Mouse (Mus musculus) intestine, embryonic 14.5 days (tissue): ENCODE measurements around the gene Plac1. TPM values are rescaled to one million over a fixed set of nuclear protein-coding genes. Genes with fewer than 3 reads are reported as not detected.

ENCODE experiments used
- ATAC-seq: fragments of 200-750 bp; cut with Nextera tagmentation; replicated peaks from 2 replicates; pipeline ENCODE4 v1.8.0; 2017; ENCODE audit warnings: low read depth, moderate number of reproducible peaks, moderate TSS enrichment, moderate library complexity; ENCODE audit not compliant: low FRiP score, low TSS enrichment
- DNase-seq: peaks from one replicate; pipeline ENCODE4 v3.0.0-alpha.2; 2018; ENCODE audit warnings: low spot score
- H3K27ac ChIP-seq: fragments of 300-500 bp; sonication (generic); 2 replicates; pipeline ENCODE4 v1.5.1; 2014; ENCODE audit warnings: low read depth, mild to moderate bottlenecking, control low read depth
- H3K27me3 ChIP-seq: fragments of 300-500 bp; sonication (generic); replicated peaks from 2 replicates; pipeline ENCODE4 v1.6.1; 2014; ENCODE audit warnings: low read length, control low read depth; ENCODE audit not compliant: control insufficient read depth, insufficient read depth
- H3K36me3 ChIP-seq: fragments of 300-500 bp; sonication (generic); 2 replicates; pipeline ENCODE4 v1.6.1; 2014; ENCODE audit warnings: low read length, control low read depth; ENCODE audit not compliant: control insufficient read depth, insufficient read depth
- H3K4me1 ChIP-seq: fragments of 300-500 bp; sonication (generic); replicated peaks from 2 replicates; pipeline ENCODE4 v1.6.1; 2014; ENCODE audit warnings: low read length, control low read depth, mixed read lengths; ENCODE audit not compliant: control insufficient read depth, insufficient read depth
- H3K4me2 ChIP-seq: fragments of 300-500 bp; sonication (generic); 2 replicates; pipeline ENCODE4 v1.6.1; 2014; ENCODE audit warnings: low read length
- H3K4me3 ChIP-seq: fragments of 300-500 bp; sonication (generic); 2 replicates; pipeline ENCODE4 v1.5.1; 2014; ENCODE audit warnings: low read depth, low read length, control low read depth, mixed read lengths
- H3K9ac ChIP-seq: fragments of 300-500 bp; sonication (generic); 2 replicates; pipeline ENCODE4 v1.6.1; 2014; ENCODE audit warnings: mild to moderate bottlenecking, low read length
- H3K9me3 ChIP-seq: fragments of 300-500 bp; sonication (generic); 2 replicates; pipeline ENCODE4 v1.6.1; 2016; ENCODE audit warnings: low read length, control low read depth; ENCODE audit not compliant: control insufficient read depth
- WGBS: fragments of 180-500 bp; shearing (Covaris S2); extraction: QIAGEN DNeasy Blood & Tissue Kit; methylation state at CpG from one replicate; pipeline ENCODE4 v1.1.7; 2014; 5-methylcytosine and 5-hydroxymethylcytosine counted together
- polyA plus RNA-seq: library from polyadenylated mRNA; unstranded; fragments of >200 nt; fragmentation: Nextera tagmentation; extraction: Ambion mirVana; gene quantifications from 2 replicates; pipeline ENCODE4 v1.2.1, GENCODE M21; 2014

Plac1 gene
- polyA plus RNA-seq, 1 experiment from 2014 or later = 5.1 TPM

DNA sequence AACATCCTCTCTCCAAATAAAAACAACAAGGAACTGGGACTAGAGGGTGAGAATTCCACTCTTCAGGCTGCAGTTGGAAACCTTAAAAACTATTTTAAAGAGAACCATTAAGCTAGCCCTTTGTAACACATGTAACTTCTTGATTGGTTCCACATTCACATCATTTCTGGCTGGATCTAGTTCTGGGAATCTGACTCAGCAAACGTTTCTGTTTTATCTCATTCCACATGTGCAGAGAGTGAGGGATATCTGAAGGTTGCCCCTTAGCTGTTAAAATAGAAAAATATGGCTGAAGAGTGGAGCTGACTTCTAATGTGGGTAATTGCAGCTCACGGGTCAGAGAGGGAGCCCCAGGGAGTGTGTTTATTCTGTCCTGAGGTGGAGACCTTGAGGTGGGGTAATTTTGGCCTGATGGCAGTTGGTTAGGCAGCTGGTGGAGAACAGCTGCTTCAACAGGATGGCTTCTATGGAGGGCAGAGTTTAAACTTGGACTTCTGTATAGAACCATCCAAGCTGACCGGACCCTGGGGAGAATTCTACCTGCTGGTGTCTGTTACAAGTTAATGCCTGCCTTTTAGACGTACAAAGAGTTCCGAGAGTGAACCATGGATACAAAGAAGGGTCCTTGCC lies 151.1 kb downstream of the Plac1 start:
- no peak overlapping the region for H3K27ac ChIP-seq
- 66% methylated on average over 5 of the region's 5 CpGs for WGBS
- H3K36me3 ChIP-seq = no peaks in the 10 kb centered on the region
- H3K4me1 ChIP-seq = no peaks in the 10 kb centered on the region
- no peak overlapping the region for H3K9ac ChIP-seq
- ATAC-seq = no peak
- no peak overlapping the region for H3K4me2 ChIP-seq
- no peaks in the 10 kb centered on the region; the same call in 1 of the 2 replicates for H3K27me3 ChIP-seq
- no peaks in the 10 kb centered on the region for H3K9me3 ChIP-seq
- no peak overlapping the region for H3K4me3 ChIP-seq
- no peak for DNase-seq

DNA sequence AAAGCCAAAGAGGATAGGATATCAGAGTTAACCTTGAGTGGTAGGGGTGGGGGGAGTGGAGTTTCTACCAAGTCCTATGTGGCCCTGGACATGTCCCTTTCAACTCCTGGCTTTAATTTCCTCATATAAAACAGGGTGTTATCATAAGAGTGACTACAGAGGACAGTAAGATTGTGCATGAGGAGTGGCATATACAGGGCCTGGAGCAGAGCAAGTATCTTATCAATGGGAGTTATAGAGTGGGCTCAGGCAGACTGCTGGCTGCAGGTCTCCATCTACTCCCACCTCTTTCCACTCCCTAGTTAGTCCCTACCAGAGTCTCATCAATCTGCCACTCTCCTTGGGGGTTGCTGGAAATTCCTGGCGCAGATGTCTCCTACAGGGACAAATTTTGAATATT lies 152.7 kb downstream of the Plac1 start:
- H3K4me1 ChIP-seq = no peaks in the 10 kb centered on the region
- DNase-seq (no peak), ATAC-seq (no peak)
- H3K27me3 ChIP-seq = no peaks in the 10 kb centered on the region
- no peak overlapping the region for H3K9ac ChIP-seq
- no peaks in the 10 kb centered on the region for H3K9me3 ChIP-seq
- no peak overlapping the region for H3K4me2 ChIP-seq
- no peak overlapping the region for H3K4me3 ChIP-seq
- H3K36me3 ChIP-seq = no peaks in the 10 kb centered on the region
- whole genome bisulfite sequencing = 83% methylated on average over 1 of the region's 1 CpGs
- no peak overlapping the region for H3K27ac ChIP-seq

- no peak for ATAC-seq
- DNase-seq = no peak
- no peaks in the 10 kb centered on the region for H3K36me3 ChIP-seq
- no peak overlapping the region for H3K9ac ChIP-seq
- no peaks in the 10 kb centered on the region for H3K9me3 ChIP-seq
- H3K27ac ChIP-seq = no peak overlapping the region
- 75% methylated on average over 5 of the region's 5 CpGs for WGBS
- H3K4me1 ChIP-seq = no peaks in the 10 kb centered on the region
- H3K27me3 ChIP-seq = no peaks in the 10 kb centered on the region
- H3K4me2 ChIP-seq = no peak overlapping the region
- H3K4me3 ChIP-seq = no peak overlapping the region
These were observed 154.4 kb downstream of the Plac1 start for GRCm38 (mm10) chrX:53085559-53085958.

DNA sequence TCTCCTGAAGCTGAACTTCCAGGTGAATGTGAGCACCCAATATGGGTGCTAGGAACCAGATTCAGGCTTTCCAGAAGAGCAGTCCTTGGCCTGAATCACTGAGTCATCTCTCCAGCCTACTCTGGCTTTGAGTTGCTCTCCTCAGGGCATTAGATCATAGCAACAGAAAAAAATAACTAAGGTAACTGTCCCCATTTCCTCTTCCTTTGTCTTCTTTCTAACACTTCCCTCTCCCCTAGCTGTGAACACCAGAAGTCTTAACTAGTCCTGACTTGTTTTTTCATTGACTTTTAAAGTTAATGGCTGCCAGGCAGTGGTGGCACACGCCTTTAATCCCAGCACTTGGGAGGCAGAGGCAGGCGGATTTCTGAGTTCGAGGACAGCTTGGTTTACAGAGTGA lies 175.5 kb downstream of the Plac1 start:
- Histone ChIP-seq H3K27ac (no peak overlapping the region), H3K4me1 (no peaks in the 10 kb centered on the region; the same call in 1 of the 2 replicates), H3K4me2 (no peak overlapping the region), H3K36me3 (no peaks in the 10 kb centered on the region), H3K27me3 (no peaks in the 10 kb centered on the region; the same call in 1 of the 2 replicates), H3K9ac (no peak overlapping the region), H3K4me3 (no peak overlapping the region), H3K9me3 (no peaks in the 10 kb centered on the region)
- DNase-seq (no peak), ATAC-seq (no peak)
- WGBS = 92% methylated on average over 3 of the region's 3 CpGs

GRCm38 (mm10) chrX:53059426-53060007 lies 180.4 kb downstream of the Plac1 start:
- no peaks in the 10 kb centered on the region for H3K36me3 ChIP-seq
- ATAC-seq (no peak), DNase-seq (peak; percentile 52)
- 0 out of 2 replicates have a peak overlapping the region, but pooled peaks have one; percentile 22 for H3K4me3 ChIP-seq
- peaks cover 6% of the 10 kb centered on the region; the same call in 1 of the 2 replicates for H3K4me1 ChIP-seq
- 28% methylated on average over 11 of the region's 11 CpGs for WGBS
- no peaks in the 10 kb centered on the region for H3K9me3 ChIP-seq
- no peak overlapping the region for H3K9ac ChIP-seq
- H3K27ac ChIP-seq = peak overlapping the region; percentile 33
- peaks cover 6% of the 10 kb centered on the region for H3K27me3 ChIP-seq
- H3K4me2 ChIP-seq = peak overlapping the region; percentile 51

GRCm38 (mm10) chrX:53058459-53059280 lies 181.2 kb downstream of the Plac1 start:
- Histone ChIP-seq H3K27ac (peak overlapping the region; percentile 33; the same call in 1 of the 2 replicates), H3K4me1 (peaks cover 6% of the 10 kb centered on the region; the same call in 1 of the 2 replicates), H3K27me3 (peaks cover 6% of the 10 kb centered on the region), H3K4me3 (peak overlapping the region; percentile 22), H3K9ac (peak overlapping the region; percentile 42), H3K9me3 (no peaks in the 10 kb centered on the region), H3K36me3 (0 out of 2 replicates have a peak, but pooled peaks cover 3% of the 10 kb centered on the region), H3K4me2 (peak overlapping the region; percentile 51)
- ATAC-seq (no peak), DNase-seq (peak; percentile 73)
- 10% methylated on average over 33 of the region's 33 CpGs for WGBS

DNA sequence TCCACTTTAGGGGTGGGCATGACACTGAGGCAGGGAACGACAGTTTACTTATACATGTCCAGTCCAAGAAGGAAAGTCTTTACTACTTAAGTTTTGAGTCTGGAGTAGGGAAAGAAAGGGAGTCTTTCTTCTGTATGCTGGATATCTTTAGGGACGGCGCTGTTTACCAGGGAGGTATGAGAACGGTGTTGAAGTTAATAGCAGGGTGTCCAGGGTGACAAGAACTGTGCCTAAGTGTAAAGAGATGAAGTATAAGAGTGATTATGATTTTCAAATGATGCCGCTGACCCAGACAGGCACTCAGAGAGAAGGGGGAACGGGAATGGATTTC lies 182.2 kb downstream of the Plac1 start:
- Histone ChIP-seq H3K27ac (peak overlapping the region; percentile 67), H3K27me3 (peaks cover 6% of the 10 kb centered on the region)
- no peak for DNase-seq

DNA sequence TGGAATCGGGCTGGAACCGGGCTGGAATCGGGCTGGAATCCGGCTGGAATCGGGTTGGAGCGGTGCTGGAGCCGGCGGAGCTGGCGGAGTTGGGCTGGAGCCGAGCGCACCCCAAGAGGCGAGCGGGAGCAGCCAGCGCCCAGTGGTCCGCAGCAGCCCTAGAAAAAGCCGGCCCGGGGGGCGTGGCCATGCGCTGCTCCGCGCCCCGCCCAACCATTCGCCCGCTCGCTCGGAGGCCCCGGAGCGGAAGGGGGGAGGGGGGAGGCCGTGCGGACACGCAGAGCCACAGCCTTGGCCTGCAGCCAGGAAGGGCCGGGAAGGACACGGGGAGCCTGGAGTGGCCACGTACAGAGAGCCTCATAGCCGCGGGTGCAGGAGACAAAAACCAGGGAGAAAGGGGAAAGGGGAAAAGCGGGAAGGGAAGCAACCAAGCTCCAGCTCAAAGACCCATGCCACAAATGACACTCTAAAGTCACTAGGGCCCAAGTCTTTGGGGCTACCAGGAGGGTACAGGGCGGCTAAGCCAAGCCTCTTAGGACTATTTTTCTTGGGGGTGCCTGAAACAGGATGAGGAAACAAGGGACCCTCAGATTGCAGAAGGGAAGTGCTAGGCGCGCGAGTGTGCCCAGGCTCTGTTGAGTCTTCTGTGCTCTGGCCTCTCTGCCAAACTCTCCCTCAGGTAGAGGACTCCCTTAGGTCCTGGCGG lies 182.7 kb downstream of the Plac1 start:
- H3K4me2 ChIP-seq = peak overlapping the region; percentile 51
- WGBS = 13% methylated on average over 26 of the region's 42 CpGs
- peaks cover 6% of the 10 kb centered on the region for H3K27me3 ChIP-seq
- peaks cover 6% of the 10 kb centered on the region; the same call in 1 of the 2 replicates for H3K4me1 ChIP-seq
- peak; percentile 90 for DNase-seq
- H3K36me3 ChIP-seq = 0 out of 2 replicates have a peak, but pooled peaks cover 3% of the 10 kb centered on the region
- ATAC-seq = peak; percentile 81
- H3K27ac ChIP-seq = peak overlapping the region; percentile 91
- peak overlapping the region; percentile 84 for H3K9ac ChIP-seq
- H3K9me3 ChIP-seq = no peaks in the 10 kb centered on the region
- H3K4me3 ChIP-seq = peak overlapping the region; percentile 52

More for the DNA sequence above, 182.2 kb downstream of the Plac1 start:
- Histone ChIP-seq H3K36me3 (0 out of 2 replicates have a peak, but pooled peaks cover 3% of the 10 kb centered on the region), H3K4me3 (peak overlapping the region; percentile 52; the same call in 1 of the 2 replicates), H3K9me3 (no peaks in the 10 kb centered on the region), H3K9ac (peak overlapping the region; percentile 39; the same call in 1 of the 2 replicates), H3K4me1 (peaks cover 6% of the 10 kb centered on the region; the same call in 1 of the 2 replicates), H3K4me2 (peak overlapping the region; percentile 51)
- no peak for ATAC-seq
- 29% methylated on average over 6 of the region's 6 CpGs for WGBS
